Mouse (Mus musculus) adrenal gland, adult 2 months (tissue): ENCODE measurements around the gene Anapc4. TPM values are rescaled to one million over a fixed set of nuclear protein-coding genes. Genes with fewer than 3 reads are reported as not detected.

ENCODE experiments used
- DNase-seq: peaks from one replicate; pipeline ENCODE4 v3.0.0; 2021
- long read RNA-seq: library from polyadenylated mRNA; stranded (forward); transcript quantifications from one replicate; pipeline ENCODE4 v2.0.0, GENCODE M21; 2021
- polyA plus RNA-seq: library from polyadenylated mRNA; depleted of rRNA; stranded (reverse); fragments of >200 nt; gene quantifications from 2 replicates; pipeline ENCODE4 v1.2.3, GENCODE M21; 2012; rRNA removed
- total RNA-seq, 2 experiments: library from RNA; stranded (reverse); gene quantifications; 2 replicates each; pipeline ENCODE4 v1.2.3; 2021

The Anapc4 gene
- total RNA-seq (10 to 100 TPM; 48.2 to 72.9 TPM), polyA plus RNA-seq (7.8 and 10.1 TPM in 2 replicates)
- long read RNA-seq, transcript Anapc4-201 (28 exons, 3,854 nt), result major isoform, 58 of 63 reads
- long read RNA-seq, partial matches to known transcripts, result 1 of 63 reads
- long read RNA-seq, other reads (novel, unspliced or antisense), result 4 of 63 reads

- peak; percentile 100 for DNase-seq
Observed at GRCm38 (mm10) chr5:52833761-52834274, at the start of gene Anapc4. Gene Anapc4, plus strand, starts transcription at chr5:52834012.

DNA sequence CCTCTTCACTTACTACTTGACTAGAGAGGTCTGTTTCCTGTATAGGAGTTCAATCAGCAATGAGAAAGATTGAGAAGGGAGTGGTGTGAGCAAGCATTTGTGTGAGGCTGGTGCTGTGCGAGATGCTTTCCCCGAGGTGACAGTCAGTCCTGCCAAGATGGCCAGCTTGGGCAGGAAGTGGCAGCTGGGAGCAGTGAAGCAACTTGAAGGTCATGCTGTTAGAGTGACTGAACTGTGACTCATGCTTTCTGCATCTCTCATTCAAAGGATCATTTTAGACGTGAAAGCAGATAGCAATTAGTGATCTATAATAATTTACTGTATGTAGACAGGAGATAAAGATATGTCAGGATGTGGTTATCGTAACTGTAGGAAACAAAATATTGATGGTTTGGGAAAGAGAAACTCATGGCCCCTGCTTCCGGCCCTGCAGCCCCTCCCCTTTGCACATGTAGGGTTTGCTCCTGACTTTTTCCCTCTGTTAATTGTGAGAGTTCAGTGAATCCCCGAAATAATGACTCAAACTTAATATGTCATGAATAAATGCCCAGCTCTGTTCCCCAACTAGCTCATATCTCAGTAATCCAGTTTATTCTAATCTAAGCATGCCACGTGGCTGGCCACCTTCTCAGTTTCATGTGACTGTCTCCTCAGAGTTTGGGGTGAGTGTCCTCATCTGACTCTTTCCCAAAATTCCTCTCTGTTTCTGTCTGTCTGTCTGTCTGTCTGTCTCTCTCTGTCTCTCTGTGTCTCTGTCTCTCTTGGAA, 47.1 kb upstream of the Anapc4 start:
- DNase-seq, result peak; percentile 65

DNA sequence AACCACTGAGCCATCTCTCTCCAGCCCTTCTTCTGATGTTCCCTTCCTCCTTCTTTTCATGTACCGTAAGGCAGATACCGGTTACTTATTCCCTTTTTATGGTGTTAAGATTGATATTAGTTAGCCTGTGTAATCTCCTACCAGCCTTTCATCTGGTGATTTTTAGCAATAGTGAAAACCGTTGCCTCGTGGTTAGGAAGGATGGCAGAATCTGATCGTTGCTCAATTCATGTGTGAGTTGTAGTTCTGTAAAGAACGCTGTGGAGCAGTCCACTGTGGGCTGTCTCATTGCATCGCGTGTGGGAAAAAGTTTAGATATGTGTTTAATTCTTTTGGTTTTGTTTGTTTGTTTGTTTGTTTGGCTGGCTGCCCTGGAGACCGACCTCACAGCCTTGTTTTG, 40.6 kb upstream of the Anapc4 start:
- DNase-seq, result no peak

- no peak for DNase-seq
Observed at GRCm38 (mm10) chr5:52794109-52794508, 39.7 kb upstream of the Anapc4 start.

DNA sequence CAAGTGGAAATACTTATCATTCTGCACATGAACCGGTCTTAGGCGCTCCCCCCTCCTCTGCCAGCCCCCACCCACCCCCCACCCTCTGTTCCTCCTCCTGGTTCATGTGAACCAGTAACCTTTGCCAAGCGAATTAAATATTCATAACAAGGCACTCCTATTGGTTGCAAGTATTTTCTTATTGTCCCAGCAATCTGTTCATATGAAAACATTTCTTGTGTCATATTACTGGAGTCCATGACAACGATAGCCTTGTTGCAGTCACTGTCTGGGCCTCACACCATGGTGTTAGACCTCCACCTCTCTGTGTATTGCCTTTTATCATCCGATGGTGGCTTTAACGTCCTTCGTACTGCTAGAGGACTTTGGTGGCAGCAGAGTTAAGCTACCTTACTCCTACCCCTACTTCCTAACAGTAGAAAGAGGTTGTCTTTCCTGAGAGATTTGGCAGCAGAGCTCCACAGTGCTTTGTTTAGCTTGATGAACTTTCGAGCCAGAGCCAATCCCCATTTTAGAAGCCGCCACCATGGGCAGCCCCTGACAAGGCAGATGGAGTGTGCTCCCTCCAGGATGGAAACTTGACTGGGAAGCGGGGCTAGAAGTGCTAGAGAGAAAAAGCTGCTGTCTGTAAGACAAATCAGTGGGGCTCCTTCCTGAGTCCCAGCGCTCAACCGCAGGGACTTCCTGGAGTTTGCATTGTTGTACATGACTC, 34.4 kb upstream of the Anapc4 start:
- no peak for DNase-seq

DNA sequence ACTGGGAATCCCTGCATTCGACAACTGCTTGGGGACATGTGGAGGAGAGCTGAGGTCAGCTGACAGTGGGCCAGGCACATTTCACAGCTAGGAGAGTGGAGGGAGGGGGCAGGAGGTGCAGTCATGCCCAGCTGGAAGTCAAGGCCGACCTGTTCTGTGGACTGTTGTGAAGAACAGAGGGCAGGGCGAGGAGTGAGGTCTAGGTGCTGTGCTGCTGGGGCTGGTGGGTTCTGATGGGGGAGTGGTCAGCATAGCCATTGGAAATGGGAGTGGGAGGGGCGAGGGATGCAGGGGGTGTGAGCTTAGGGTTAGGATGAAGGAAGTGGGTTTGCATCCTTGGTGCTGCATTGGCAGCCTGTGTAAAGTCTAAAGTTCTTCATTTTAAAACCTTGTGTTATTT, 28.0 kb upstream of the Anapc4 start:
- no peak for DNase-seq

DNA sequence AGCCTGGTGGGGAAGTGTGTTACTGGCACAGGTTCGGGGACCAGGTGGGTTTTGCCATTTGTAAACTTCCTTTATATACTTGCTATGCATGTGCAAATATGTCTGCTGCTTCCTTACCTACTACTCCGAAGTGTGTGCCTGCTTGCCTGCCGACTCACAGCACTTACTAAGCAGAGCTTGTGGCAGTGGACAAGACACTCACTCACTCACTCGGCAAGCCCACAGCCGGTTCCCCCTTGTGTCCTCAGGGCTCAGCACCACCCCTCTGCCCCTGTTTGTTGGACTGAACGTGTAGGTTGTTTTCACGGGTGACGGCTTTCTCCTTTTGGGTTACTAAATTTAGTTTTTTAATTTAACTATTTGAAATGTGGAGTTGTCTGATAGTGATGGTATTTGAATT, 27.5 kb upstream of the Anapc4 start:
- no peak for DNase-seq

- DNase-seq, result no peak
Observed at GRCm38 (mm10) chr5:52807030-52807429, 26.8 kb upstream of the Anapc4 start.

DNA sequence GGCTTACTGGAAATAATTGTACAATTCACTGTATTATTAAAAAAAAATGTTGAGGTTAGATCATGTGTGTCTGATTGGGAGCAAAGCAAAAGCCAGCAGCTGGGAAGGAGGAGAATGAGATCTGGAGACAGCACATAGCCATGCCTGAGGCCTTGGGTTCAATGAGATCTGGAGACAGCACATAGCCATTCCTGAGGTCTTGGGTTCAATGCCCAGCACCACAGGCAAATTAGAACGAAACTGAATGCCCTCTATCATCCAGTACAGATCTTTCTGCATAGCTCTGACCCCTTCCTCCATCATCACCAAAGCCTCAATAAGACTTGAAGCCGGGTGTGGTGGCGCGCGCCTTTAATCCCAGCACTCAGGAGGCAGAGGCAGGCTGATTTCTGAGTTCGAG, 23.4 kb upstream of the Anapc4 start:
- DNase-seq, result no peak

- no peak for DNase-seq
Observed at GRCm38 (mm10) chr5:52811056-52811455, 22.8 kb upstream of the Anapc4 start.

DNA sequence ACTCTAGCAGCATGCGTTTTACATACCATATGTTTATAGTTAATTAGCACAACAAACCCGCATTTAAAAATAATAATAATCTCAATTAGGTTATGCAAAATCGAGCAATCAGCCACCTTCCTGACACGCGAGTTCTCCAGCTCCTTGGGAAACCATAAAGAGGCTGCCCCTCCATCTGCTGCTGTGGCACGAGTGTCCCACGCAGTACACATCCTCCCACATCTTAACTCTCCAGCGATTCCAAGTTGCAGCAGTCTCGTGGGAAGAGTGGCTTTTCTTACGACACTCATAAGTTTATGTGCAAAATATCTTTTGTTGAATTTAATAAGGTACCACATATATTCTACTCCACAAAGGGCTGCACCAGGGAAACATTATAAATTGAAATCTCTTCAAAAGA, 21.4 kb upstream of the Anapc4 start:
- no peak for DNase-seq

- no peak for DNase-seq
Observed at GRCm38 (mm10) chr5:52813312-52813711, 20.5 kb upstream of the Anapc4 start.

DNA sequence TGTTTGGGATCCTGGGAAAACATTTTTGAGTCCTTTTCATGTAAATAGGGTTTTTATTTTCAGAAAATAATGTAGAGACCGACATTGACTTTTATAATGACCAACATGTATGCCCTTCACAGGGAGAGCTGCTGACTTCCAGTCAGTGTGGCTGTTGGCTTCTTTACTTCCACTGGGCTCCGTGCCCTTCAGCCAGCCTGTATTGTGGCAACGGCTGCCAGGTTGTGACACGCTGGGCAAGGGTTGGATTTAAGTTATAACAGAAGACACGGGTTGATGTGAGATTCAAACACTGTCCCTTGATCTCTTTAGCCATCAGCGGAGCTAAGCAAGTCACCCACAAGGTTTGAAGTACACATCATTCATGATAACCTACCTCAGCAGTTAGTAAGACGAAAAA, 15.1 kb upstream of the Anapc4 start:
- DNase-seq, result no peak

DNA sequence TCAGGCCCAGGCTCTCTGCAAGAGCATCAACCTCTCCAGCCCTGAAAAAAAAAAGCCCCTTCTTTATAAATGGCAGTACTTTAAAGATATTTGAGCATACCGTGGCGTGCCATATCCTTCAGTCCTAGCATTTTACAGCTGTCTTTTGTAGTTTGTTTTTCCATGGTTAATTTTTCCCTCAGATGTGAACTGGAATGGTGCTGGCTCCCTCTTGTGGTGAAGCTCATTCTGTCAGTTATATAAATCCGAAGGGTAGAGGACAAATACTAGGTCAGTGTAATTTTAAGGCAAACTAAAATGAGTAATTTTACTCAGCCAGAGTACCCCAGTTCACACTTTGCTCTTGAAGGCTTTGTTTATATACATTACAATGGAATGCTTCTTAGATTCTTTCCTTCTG, 12.1 kb upstream of the Anapc4 start:
- DNase-seq, result peak; percentile 37

GRCm38 (mm10) chr5:52827923-52828322, 5.9 kb upstream of the Anapc4 start:
- DNase-seq, result no peak

DNA sequence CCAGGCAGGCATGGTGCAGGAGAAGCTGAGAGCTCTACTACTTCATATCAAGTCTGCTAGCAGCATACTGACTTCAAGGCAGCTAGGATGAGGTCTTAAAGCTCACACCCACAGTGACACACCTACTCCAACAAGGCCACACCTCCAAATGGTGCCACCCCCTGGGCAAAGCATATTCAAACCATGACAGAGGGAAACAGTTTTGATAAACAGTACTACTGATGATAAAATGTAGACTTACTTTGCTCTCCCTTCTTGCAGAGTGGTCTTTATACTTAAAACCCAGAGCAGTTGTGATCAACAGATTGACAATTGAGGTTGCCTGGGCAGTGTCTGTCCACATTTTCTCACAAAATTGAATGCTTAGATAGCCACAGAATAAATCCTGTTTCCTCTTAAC, 807 bp upstream of the Anapc4 start:
- peak; percentile 28 for DNase-seq

GRCm38 (mm10) chr5:52834386-52834785, 574 bp downstream of the Anapc4 start:
- DNase-seq, result no peak

DNA sequence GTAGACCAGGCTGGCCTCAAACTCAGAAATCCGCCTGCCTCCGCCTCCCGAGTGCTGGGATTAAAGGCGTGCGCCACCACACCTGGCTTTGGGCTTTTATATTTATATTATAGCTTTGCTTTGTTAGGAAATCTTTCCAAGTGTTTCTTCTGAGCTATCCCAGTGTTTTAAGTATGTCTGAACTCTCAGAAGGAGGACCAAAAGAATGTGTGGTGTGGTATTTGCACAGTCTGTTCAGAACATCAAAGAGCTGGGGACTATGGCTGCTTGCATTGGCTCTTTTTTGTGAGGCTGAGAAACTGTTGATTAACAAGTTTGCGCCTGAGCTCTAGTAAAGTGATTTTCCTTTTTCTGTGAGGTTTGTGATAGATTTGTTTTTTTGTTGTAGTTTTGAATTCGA, 10.5 kb downstream of the Anapc4 start:
- no peak for DNase-seq

DNA sequence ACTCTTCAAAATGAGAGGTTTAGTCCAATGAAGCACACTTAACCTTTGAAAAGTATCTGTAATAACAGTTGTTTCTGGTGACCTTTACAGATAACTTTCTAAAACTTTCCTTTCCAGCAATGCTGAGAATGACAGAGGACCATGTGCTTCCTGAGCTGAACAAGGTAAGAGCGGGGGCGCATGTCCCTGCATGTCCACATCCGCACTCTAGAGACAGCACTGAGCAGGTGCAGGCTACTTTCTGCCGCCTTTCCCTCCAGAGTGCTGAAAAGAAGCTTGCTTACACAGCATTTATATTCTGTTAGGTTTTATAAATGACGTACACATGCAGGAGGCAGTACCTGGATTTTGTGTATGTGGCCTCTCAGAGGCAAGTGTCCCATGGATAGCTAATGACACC, 21.9 kb downstream of the Anapc4 start:
- no peak for DNase-seq

GRCm38 (mm10) chr5:52864446-52864845, 30.6 kb downstream of the Anapc4 start:
- peak; percentile 63 for DNase-seq

DNA sequence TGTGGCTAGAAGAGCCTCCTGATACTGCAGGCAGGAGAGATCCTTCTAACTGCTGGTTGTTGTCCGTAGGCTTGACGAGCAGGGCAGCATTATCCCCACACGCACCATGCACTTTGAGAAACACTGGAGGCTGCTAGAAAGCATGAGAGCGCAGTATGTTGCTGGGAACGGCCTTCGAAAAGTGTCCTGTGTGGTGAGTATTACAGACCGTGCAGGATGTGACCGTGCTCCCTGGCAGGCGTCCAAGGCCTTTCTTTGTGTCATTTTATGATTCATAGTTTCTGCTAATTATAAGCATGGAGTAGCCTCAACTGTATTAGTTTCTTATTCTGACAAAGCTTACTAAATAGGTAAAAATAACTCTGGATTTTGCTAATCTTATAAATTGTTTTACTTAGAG, 32.0 kb downstream of the Anapc4 start:
- peak; percentile 94 for DNase-seq

- peak; percentile 62 for DNase-seq
Observed at GRCm38 (mm10) chr5:52866361-52867155, 32.7 kb downstream of the Anapc4 start.
